Mouse (Mus musculus) cerebellum, adult 2 months (tissue): ENCODE measurements around the gene Vmn2r81.

Experiments
- CTCF ChIP-seq: fragments of 200-500 bp; IDR thresholded peaks from 2 replicates; pipeline ENCODE4 v1.5.1; 2011; ENCODE audit warnings: low read depth, mild to moderate bottlenecking, control low read depth, low read length, moderate library complexity, borderline replicate concordance; ENCODE audit not compliant: insufficient read depth
- POLR2A ChIP-seq: fragments of 200-500 bp; IDR thresholded peaks from 2 replicates; pipeline ENCODE4 v1.6.1; 2011; ENCODE audit warnings: low read length, control low read depth, borderline replicate concordance; ENCODE audit not compliant: insufficient read depth

DNA sequence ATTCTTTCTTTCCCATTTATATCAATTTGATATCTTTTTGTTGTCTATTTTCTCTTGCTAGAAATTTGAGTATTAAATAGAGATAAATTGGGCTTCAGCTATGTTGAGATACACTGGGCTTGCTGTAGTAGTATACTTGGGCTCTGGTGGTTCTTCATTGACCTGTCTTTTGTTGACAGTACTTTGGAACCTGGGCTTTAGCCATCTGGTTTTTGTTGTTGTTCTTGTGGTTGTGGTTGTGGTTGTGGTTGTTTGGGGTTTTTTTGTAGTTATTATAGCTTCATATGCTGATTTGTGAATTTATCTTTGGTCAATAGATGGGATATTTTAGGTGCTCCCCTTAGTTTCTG lies 75.2 kb downstream of the Vmn2r81 start:
- no peak for TF ChIP-seq POLR2A
- no peak for TF ChIP-seq CTCF
